Mouse (Mus musculus) heart, adult 2 months (tissue): ENCODE data around the gene Thsd7a.

Experiments used
- CTCF ChIP-seq: fragments of 200-600 bp; IDR thresholded peaks from 2 replicates; pipeline ENCODE4 v1.8.1; 2022; ENCODE audit warnings: antibody characterized with exemption, mild to moderate bottlenecking, moderate library complexity
- POLR2A ChIP-seq: fragments of 200-500 bp; IDR thresholded peaks from 2 replicates; pipeline ENCODE4 v1.6.1; 2011; ENCODE audit warnings: mild to moderate bottlenecking, low read depth, low read length, control low read depth; ENCODE audit not compliant: insufficient read depth

GRCm38 (mm10) chr6:12584456-12584855 is 164.8 kb downstream of the Thsd7a start:
- no peak for TF ChIP-seq CTCF
- no peak for TF ChIP-seq POLR2A
